Mouse (Mus musculus): ENCODE measurements around the gene Gm43518.
A peak's percentile ranks its signal among the peaks of the same experiment; 100 is the strongest.

The Gm43518 gene

DNA sequence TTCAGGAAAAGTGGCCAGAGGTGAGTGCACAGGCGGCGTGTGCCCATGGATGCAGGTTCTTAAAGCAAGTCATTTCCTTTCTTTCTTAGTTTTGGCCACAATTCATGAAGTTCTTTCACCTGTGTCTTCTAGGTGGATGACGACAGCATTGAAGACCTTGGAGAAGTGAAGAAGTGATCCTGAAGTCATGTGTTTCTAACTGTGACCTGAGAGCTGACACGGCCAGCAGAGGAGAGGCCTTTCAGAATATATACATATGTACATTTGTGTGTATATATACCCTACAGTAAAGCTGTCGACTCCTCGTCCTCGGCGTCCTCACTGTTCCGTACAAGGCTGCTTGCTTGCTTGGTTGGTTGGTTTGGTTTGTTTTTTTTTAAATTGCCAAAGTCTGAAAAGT, at the start of gene Gm43518:
Gene Gm43518, plus strand, starts transcription at position 301 of the 400 bp plus-strand sequence.
- DNase-seq (ENCODE audit: low spot score): no peak

DNA sequence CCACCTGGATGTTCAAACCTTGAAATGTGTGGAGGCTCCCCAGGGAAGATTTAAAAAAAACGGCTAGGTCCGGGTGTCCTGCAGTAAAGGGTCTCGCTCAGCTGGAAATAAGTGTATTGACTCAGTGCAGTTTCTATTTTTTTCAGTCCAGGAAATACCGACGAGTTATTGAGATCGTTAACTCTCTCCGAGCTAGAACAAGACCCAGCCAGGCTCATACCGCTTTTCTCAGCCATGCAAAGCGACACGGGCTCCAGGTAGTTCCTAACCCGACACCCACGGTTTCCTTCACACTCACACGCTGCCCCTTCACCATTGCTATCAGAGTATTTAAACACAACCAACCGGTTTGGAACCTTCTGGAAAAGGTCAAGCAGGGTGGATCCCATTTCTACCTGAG, 49.2 kb upstream of the Gm43518 start:
- no peak for DNase-seq (ENCODE audit: low spot score)

DNA sequence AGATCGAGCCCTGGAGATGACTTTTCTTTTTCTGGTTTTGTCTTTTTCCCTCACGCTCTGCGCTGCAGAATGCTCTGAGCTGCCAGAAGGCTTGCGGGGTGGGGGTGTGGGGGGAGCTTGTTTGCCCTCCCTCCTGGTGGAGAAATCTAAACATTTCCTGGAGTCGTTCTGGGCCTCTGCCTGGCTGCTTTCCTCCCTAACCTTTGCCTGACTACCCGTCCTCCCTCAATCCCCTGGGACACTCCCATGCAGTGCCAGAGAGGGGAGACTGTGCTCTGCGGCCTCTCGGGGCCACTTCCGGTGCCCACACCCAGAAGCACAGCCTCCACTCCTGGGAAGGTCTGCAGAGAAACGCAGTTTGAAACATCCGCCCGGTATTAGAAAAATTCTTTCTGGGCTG, 47.3 kb upstream of the Gm43518 start, which contains the start of gene Hcar1:
Gene Hcar1, minus strand, starts transcription at position 93 of the 400 bp plus-strand sequence.
- DNase-seq (ENCODE audit: low spot score): no peak

DNA sequence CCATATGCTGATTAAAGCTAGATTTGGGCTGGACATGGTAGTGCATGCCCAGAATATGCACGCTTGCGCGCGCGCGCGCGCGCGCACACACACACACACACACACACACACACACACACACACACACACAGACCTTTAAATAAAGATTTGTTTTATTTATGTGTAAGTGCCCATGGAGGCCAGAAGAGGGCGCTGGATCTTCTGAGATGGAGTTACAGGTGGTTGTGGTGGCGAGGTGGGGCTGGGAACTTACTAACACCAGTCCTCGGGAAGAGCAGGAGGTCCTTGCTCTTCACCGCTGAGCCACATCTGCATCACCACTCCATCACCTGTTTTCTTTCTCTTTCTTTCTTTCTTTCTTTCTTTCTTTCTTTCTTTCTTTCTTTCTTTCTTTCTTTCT, 46.4 kb upstream of the Gm43518 start:
- DNase-seq (ENCODE audit: low spot score): no peak

DNA sequence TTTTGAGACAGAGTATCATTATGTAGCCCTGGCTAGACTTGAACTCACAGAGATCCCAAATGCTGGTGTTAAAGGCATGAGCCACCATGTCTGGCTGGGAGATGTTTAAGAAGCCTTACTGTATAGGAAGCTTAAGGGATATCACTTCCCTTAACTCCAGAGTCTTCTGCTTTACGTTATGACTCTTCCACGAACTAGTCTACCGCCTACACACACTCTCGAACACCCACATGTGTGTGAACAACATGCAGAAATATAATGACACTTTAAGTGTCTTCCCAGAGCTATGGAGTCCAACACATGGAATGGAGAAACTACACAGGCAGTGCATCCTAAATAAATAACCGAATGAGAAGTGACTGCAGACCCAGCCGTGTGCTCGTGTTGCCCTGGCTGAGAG, 43.3 kb upstream of the Gm43518 start:
- DNase-seq (ENCODE audit: low spot score): no peak

DNA sequence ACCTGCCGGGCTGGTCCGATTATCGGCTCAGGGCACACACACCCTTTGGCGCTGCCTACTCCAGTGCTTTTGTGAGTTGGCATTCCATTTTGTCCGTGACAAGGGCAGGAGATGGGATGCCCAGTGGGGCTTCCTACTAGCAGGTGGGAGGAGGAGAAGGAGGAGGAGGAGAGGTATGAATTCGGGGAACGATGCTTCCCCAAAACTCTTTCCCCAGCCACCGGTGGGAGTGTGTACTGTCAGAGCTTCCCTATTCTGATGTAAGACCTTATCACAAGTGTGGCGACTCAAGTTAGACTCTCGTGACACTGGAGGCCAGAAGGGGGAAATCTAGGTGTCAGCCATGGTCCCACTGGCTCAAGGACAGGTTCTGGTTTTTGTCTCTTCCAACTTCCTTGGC, 42.9 kb upstream of the Gm43518 start:
- no peak for DNase-seq (ENCODE audit: low spot score)

DNA sequence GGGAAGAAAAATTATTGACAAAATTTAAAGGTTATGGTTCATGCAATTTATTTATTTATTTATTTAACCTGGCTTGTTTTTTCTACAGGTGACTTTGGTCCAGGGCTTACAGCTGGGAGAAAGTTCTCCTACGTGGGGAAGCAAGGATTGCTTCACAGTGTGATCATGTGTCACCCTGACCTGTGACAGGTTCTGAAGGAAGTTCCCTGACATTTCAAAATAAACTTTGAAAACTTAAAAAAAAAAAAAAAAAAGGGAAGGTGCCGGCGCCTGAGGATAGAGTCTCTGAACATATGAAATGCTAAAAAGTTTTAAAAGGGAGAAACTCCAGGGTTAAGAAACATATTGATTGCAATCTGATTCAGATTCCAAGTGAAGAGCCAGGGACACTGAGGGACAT, 40.9 kb upstream of the Gm43518 start:
- DNase-seq (ENCODE audit: low spot score): no peak

DNA sequence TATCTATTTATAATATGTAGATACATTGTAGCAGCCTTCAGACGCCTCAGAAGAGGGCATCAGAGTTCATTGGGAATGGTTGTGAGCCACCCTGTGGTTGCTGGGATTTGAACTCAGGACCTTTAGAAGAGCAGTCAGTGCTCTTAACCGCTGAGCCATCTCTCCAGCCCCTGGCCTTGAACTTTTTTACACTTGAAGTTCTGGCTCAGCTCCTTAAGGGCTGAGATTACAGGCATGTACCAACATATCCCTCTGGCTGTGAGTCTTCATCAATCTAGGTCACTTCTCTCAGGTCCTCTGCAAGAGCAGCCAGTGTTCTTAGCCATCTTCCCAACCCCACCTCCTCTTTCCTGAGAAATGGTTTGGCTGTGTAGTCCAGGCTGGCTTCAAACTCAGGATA, 36.9 kb upstream of the Gm43518 start:
- DNase-seq (ENCODE audit: low spot score): no peak

DNA sequence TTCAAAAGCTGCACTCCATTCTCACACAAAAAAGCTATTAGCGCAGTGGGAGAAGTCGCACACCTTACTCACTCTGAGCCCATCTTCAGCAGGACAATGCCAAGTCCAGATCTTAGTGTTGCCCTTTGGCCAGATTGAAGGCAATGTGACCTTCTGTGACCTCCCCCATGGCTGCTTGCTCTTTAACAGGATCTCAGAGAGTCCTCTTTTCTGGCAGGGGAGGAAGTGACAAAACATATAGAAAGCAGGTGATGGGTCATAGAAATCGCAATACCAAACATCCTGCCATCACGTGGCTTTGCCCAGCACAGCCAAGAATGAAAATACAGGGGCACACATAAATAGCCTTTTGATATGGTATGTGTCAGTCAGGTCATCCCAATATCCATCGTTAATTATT, 36.2 kb upstream of the Gm43518 start:
- no peak for DNase-seq (ENCODE audit: low spot score)

DNA sequence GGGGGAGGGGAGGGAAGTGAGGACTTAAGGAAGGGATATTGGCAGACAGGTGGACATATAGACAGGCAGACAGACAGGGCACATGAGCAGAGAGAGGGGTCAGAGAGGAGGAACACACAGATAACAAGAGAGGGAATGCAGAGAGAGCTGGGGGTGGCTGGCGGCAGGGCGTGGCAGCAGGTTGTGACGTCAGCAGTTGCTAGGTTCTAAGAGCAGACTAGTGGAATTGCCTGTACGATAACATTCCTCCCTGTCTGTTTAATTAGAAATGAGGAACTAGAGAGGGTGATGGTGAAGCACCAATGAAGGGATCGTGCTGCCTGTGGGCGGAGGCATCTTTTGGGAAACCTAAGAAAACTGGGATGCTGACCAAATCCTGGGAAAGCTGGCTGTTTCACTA, 35.5 kb upstream of the Gm43518 start:
- peak; percentile 48 for DNase-seq (ENCODE audit: low spot score)

DNA sequence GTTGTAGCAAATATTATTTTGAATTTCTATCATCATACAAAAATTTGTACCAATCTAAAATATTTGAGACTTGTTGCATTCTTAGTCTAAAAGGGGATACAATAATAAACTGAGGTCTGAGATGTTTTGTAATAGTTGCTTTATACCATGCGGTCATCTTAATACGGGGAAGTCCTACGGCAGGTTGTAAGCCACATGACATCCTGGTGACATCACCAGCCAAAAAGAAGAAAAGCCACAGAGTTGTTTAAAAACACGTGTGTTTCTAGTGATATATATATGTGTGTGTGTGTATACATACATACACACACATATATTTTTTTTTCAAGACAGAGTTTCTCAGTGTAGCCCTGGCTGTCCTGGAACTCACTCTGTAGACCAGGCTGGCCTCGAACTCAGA, 33.7 kb upstream of the Gm43518 start:
- no peak for DNase-seq (ENCODE audit: low spot score)

DNA sequence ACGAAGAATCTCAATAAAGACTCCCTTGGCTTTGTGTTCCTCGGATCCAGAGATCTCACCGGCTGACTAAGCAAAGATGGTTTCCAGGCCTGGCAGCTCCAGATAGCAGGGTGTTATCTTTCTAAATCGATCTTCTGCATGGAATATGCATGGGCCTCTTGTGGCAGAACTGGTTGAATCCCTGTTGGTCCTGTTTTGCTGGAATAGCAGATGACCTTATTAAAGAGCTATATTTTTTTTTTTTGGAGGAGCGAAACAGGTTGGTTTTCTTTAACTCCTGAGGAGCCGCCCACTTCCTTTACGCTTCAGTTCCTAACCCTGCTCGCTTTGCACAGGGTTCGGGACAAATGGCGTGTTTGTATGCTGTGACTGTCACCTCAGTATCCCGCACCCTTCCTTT, 30.8 kb upstream of the Gm43518 start:
- DNase-seq (ENCODE audit: low spot score): no peak

DNA sequence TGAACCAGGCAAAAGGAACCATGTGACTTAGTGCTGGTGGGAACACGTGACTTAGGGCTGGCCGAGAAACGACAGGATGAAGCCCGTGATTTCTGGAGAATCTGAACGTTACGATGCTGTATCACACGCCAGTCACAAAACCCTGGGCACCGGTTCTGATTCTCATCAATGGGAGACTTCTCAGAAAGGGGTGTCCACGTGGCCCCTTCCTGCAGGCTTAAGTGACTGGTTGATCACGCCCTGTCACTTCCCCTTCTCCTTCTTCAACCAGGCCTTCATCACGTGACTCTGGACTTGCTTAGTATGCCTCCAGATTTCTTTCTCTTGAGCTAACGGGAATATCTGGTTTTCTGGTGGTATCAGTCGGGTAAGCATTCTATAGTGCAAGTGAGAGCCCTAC, 29.9 kb upstream of the Gm43518 start:
- DNase-seq (ENCODE audit: low spot score): no peak

DNA sequence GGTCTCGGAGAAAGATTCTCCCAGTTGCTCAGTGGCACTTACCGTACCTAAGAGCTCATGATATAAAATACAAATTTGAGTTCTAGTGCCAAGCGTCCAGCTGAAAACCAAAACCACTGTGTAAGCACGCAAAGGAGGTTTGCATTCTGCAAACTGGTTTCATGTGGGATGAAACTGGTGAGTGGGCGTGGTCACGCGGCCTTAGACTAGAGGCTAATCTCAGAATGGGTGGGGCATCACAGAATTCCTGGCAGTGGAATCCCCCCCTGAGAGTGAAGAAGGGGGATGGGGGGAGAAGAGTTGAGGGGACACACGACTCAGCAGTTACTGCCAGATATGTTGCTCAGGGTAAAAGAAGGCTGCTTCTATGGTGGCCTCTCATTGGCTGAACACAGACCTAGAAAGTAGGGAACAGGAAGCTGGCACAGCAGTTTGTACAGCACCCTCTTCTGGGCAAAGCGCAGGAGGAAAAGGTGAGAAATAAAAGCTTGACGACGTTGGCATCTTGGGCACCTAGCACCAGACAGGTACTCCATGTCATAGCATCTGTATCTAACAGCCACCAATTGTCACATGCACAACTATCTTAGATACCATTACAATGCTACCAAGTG, 23.1 kb upstream of the Gm43518 start:
- DNase-seq (ENCODE audit: low spot score): no peak

DNA sequence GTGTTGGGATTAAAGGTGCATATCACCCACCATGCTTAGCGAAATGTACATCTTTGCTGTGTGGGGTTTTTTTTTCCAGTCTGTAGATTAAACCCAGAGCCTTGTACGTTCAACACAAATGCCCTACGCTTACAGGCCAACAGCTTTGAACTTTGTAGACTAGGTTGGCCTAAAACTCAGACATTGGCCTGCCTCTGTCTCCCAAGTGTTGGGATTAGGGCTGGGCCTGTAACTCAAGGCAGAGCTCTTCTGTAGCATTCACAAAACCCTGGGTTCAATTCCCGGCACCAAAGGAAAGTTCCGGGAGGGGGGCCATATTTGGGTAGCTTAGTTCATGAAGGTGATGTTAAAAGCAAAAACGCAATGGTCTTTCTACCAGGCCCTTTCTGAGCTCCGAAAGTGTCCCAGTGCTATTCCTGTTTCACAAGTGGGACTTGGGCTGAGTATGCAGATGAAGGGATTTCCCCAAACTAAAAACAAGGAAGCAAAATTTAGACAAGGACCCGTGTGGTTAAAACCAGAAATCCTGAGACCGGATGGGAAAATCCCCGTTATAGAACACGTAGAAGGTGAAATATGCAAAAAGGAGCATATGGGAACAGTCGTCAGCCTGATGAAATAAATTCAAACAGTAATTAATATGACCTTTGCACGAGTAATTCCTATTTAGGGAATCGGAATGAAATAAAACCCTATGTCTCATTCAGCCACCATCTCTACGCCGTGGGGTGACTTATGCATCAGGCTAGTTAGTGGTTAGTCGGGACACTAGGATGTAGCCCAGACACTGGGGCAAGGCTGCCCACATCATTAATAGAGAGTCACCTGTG, 20.9 kb upstream of the Gm43518 start:
- DNase-seq (ENCODE audit: low spot score): no peak

DNA sequence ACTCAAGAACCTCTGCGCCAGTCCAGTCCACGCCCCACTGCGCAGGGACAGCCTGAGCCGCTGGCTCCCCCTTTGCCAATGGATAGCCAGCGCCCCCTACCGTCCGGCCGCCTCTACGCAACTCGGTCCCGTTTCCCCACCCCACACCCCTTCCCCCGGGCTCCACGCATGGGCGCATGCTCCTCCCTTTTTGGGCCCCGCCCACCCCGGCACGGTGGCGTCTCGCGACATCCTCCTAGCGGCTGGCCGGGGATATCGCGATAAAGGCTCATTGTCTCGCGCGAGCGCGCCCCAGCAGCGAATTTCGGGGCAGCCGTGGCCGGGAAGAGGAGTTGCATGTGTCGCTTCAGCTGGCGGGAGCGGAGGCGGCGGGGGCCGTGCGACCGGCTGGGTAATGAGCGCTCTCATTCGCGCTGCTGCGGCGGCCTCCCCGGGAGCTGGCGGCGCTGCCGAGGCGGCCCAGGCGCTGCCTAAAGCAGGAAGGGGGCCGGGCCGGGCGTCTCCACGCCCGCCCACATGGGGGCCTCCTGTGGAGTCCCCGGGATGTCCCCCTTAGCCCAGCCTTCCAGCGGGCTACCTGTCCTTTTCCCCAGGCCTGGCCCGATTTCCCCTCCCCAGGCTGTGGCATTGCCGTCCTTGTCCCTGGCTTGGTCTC, 20.1 kb upstream of the Gm43518 start, which contains the start of gene Denr:
Gene Denr, plus strand, starts transcription at position 200 of the 655 bp plus-strand sequence.
- peak; percentile 99 for DNase-seq (ENCODE audit: low spot score)

DNA sequence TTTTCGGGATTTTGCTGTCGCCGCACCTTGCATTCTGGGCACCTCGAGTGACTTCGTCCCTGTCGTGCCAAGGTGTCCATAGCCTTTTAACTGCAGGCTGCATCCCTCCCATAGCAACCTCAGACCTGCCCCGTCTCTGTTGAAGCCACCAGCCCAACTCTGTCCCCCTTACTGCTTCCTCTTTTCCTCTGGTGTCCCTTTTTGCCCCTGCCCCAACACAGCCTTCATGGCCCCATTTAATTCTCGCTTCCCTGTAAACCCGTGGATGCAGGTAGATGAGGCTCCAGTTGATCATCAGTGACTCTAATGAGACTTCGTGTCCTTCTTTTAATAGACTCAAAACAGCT, 19.6 kb upstream of the Gm43518 start:
- no peak for DNase-seq (ENCODE audit: low spot score)

DNA sequence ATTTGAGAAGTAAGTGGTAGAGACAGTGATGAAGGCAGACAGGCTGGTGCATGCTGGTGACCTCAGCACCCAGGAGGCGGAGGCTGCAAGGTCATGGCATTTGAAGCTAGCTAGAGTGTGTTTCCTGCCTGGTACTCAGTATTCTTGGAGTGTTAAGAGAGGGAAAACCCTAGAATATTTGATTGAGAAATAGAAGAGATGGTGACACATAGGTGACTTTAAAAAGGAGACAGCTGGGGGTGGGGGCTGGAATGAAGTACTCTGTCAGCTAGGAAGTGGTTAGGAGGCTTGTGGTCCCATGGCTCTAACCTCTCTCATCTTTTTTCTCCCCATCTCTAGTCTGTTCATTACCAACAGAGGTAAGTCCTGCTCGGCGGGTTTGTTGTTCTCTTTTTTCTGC, 12.4 kb upstream of the Gm43518 start:
- DNase-seq (ENCODE audit: low spot score): peak; percentile 72

DNA sequence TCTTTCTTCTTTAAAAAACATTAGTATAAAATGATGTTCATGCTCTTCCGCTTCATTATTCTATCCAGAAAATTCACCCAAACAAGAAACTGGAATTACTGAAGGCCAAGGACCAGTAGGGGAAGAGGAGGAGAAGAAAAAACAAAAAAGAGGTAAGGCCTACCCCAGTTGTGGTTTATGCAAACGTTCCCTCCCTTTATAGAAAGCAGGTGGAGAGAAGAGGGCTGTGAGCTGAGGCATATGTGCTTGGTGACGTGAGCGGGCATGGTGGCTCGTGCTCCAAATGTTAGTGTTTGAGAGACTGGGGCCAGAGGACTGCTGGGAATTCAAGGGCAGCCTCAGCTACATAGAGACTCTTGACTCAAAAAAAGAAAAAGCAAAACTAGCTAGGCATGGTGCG, 5.1 kb upstream of the Gm43518 start:
- no peak for DNase-seq (ENCODE audit: low spot score)

DNA sequence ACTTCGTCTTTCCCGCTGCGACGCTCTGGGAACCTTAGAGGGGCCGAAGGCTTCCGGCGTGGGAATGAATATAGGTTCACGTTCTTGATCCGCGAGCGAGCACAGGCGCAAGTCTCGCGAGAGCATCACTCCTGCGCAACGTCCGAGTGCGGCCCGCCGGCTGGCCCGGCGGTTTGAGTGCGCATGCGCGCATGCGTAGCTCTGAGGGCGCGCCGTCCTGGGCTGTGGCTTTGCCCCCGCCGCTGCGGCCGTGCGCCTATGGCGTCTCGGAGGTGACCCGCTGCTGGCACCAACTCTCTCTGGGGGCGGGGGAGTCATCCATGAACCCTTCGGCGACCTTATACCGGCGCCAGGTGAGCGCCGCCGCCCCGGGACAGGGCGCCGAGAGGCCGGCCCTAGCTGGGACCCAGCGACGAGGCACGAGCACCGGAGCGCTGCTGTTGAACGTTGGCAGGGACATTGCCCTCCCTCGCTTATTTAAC, 3.3 kb downstream of the Gm43518 start, which contains the start of gene Ccdc62:
Gene Ccdc62, plus strand, starts transcription at position 172 of the 482 bp plus-strand sequence.
- peak; percentile 91 for DNase-seq (ENCODE audit: low spot score)

DNA sequence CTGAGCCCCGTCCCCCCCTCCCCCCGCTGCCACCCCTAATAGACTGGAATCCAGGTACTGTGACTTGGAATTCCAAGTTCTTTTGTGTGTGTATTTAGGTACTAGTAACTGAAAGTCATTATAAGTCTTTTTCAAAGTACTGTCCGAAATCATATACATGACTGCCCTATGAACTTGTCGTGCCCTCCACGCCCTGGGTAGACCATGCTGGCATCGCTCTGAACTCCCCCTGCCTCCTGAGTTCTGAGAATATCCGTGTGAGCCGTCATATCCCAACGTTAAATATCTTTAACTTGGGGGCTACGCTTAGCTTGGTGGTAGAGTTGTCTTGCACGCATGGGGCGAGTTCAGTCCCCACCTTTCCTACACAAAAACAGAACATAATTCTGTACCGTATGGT, 3.9 kb downstream of the Gm43518 start:
- DNase-seq (ENCODE audit: low spot score): no peak

DNA sequence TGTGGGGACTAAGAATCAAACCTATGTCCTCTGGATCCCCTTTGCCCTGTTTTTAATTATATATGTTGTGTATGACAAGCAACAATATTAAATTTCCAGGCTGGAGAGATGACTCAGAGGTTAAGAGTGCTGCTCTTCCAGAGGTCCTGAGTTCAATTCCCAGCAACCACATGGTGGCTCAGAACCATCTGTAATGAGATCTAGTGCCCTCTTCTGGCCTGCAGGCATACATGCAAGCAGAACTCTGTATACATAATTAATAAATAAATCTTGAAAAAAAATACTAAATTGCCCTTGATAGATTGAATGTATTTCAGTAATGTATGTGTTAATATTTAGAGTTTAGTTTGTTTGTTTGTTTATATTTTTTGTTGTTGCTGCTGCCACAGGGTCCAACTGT, 5.7 kb downstream of the Gm43518 start:
- no peak for DNase-seq (ENCODE audit: low spot score)

DNA sequence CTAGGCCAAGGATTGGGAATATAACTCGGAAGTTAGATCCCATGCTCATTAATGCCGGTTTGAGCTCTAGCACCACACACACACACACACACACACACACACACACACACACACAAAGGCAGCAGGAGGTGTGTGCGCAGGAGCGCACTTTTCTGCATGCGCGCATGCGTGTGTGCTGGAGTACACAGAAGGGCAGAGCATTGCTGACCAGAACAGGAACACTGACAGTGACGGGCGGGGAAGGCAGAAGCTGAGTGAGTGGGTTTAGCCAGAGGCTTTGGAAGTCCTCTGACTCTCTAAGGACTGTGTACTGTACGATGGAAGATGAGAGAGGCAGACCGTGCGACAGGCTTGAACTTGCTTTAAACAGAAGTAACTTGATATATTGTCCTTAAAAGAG, 6.3 kb downstream of the Gm43518 start:
- no peak for DNase-seq (ENCODE audit: low spot score)

All from T-cell, adult 2 months (primary cell).